Mouse (Mus musculus): Measurements from ENCODE around the gene Zbed3.

- TF ChIP-seq CTCF (IDR thresholded peaks at IDR 0.05; ENCODE audit: low read depth) (no peak), EP300 (optimal IDR thresholded peaks at IDR 0.05) (no peak)
Observed at GRCm38 (mm10) chr13:95307100-95307655, 16.2 kb upstream of the Zbed3 start.
